Mouse (Mus musculus) small intestine, adult 2 months (tissue): ENCODE data around the gene Slain1. TPM values are rescaled to one million over a fixed set of nuclear protein-coding genes. Genes with fewer than 3 reads are reported as not detected.

Experiments used
- H3K27ac ChIP-seq: fragments of 200-500 bp; 2 replicates; pipeline ENCODE4 v1.5.1; 2012; ENCODE audit warnings: low read depth, low read length, control low read depth, inconsistent platforms; ENCODE audit not compliant: insufficient read depth
- H3K27me3 ChIP-seq: fragments of 200-500 bp; 2 replicates; pipeline ENCODE4 v1.6.1; 2012; ENCODE audit warnings: mild to moderate bottlenecking, moderate library complexity, low read length, inconsistent platforms; ENCODE audit not compliant: control insufficient read depth, insufficient read depth
- H3K36me3 ChIP-seq: fragments of 200-500 bp; 2 replicates; pipeline ENCODE4 v1.6.1; 2012; ENCODE audit warnings: mild to moderate bottlenecking, low read length, control low read depth, inconsistent platforms; ENCODE audit not compliant: control insufficient read depth, insufficient read depth
- H3K4me1 ChIP-seq: fragments of 200-500 bp; 2 replicates; pipeline ENCODE4 v1.6.1; 2012; ENCODE audit warnings: low read length, inconsistent platforms, mixed read lengths; ENCODE audit not compliant: control insufficient read depth, insufficient read depth, insufficient read length
- H3K4me3 ChIP-seq: fragments of 200-500 bp; 2 replicates; pipeline ENCODE4 v1.5.1; 2012; ENCODE audit warnings: low read depth, mild to moderate bottlenecking, control low read depth, inconsistent platforms, low read length, moderate library complexity
- CTCF ChIP-seq: fragments of 200-500 bp; IDR thresholded peaks from 2 replicates; pipeline ENCODE4 v1.5.1; 2012; ENCODE audit warnings: low read depth, mild to moderate bottlenecking, control low read depth, inconsistent platforms, low read length, moderate library complexity, mixed read lengths; ENCODE audit not compliant: insufficient replicate concordance, insufficient read length; ENCODE audit errors: extremely low read depth
- POLR2A ChIP-seq: fragments of 200-500 bp; IDR thresholded peaks from 2 replicates; pipeline ENCODE4 v1.6.1; 2012; ENCODE audit warnings: low read depth, mild to moderate bottlenecking, control low read depth, inconsistent platforms, low read length, moderate library complexity
- WGBS: fragments of 180-500 bp; shearing (Covaris S2); methylation state at CpG from one replicate; pipeline ENCODE4 v1.1.7; 2018; 5-methylcytosine and 5-hydroxymethylcytosine counted together
- polyA plus RNA-seq: library from polyadenylated mRNA; depleted of rRNA; stranded (reverse); fragments of >200 nt; gene quantifications from 2 replicates; pipeline ENCODE4 v1.2.3, GENCODE M21; 2012

Gene Slain1
- polyA plus RNA-seq, 1 experiment, result 5.9 TPM

- WGBS, result 50% methylated on average over 1 of the region's 1 CpGs
- Histone ChIP-seq H3K27me3 (no peaks in the 10 kb centered on the region), H3K36me3 (peaks cover 4% of the 10 kb centered on the region; the same call in 1 of the 2 replicates), H3K4me3 (no peak overlapping the region), H3K27ac (no peak overlapping the region), H3K4me1 (no peaks in the 10 kb centered on the region)
- TF ChIP-seq CTCF (no peak), POLR2A (no peak)
Observed at GRCm38 (mm10) chr14:103694295-103694694, 44.3 kb downstream of the Slain1 start.

- Histone ChIP-seq H3K36me3 (peaks cover 4% of the 10 kb centered on the region; the same call in 1 of the 2 replicates), H3K4me3 (no peak overlapping the region), H3K4me1 (no peaks in the 10 kb centered on the region), H3K27ac (no peak overlapping the region), H3K27me3 (no peaks in the 10 kb centered on the region)
- WGBS, result 89% methylated on average over 3 of the region's 3 CpGs
- no peak for TF ChIP-seq CTCF
Observed at GRCm38 (mm10) chr14:103695620-103696019, 45.6 kb downstream of the Slain1 start.

DNA sequence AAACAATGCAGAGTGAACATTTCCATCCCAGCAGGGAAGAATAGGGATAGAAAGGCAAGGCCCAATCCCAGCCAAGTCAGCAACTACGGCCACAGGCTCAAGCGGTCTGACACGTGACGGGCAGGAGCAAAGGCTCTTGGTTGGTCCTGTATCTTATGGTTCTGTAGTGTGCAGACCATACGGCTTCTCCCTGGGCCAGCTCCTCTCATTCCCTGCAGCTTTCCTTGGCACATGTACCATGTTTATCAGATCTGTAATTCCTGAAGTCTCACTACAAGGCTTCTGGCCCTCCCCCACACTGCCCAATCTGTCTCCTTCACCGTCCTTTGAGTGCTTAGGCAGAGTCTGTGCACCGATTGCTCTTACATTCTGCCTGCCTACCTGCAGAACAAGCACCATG, 47.1 kb downstream of the Slain1 start:
- Histone ChIP-seq H3K27ac (no peak overlapping the region), H3K36me3 (peaks cover 4% of the 10 kb centered on the region; the same call in 1 of the 2 replicates), H3K4me1 (no peaks in the 10 kb centered on the region), H3K27me3 (no peaks in the 10 kb centered on the region), H3K4me3 (no peak overlapping the region)
- WGBS, result 90% methylated on average over 7 of the region's 7 CpGs
- TF ChIP-seq POLR2A, result no peak
- TF ChIP-seq CTCF, result no peak

- 97% methylated on average over 6 of the region's 6 CpGs for WGBS
- peaks cover 8% of the 10 kb centered on the region; the same call in 1 of the 2 replicates for H3K36me3 ChIP-seq
- no peaks in the 10 kb centered on the region for H3K4me1 ChIP-seq
- no peak overlapping the region for H3K4me3 ChIP-seq
- no peaks in the 10 kb centered on the region for H3K27me3 ChIP-seq
- TF ChIP-seq POLR2A (no peak), CTCF (no peak)
- H3K27ac ChIP-seq, result no peak overlapping the region
Observed at GRCm38 (mm10) chr14:103699308-103699707, 49.3 kb downstream of the Slain1 start.

DNA sequence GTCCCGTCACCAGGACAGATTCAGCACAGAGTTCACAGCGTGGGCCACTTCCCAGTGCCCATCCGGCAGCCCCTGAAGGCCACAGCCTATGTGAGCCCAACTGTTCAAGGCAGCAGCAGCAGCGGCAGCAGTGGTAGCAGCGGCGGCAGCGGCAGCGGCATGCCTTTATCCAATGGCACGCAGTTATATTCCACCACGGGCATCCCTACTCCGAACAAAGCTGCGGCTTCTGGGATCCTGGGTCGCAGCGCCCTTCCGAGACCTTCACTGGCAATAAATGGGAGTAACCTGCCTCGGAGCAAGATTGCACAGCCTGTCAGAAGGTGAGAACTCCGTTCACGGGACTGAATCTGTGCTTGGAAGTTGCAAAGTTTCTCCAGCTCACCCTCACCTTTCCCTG, 52.5 kb downstream of the Slain1 start:
- peaks cover 4% of the 10 kb centered on the region; the same call in 1 of the 2 replicates for H3K36me3 ChIP-seq
- TF ChIP-seq CTCF (no peak), POLR2A (no peak)
- 91% methylated on average over 18 of the region's 18 CpGs for WGBS
- H3K4me1 ChIP-seq, result no peaks in the 10 kb centered on the region
- H3K27me3 ChIP-seq, result no peaks in the 10 kb centered on the region
- no peak overlapping the region for H3K27ac ChIP-seq
- H3K4me3 ChIP-seq, result no peak overlapping the region

GRCm38 (mm10) chr14:103704771-103705170, 54.7 kb downstream of the Slain1 start:
- no peak overlapping the region for H3K27ac ChIP-seq
- no peak overlapping the region for H3K4me3 ChIP-seq
- 60% methylated on average over 13 of the region's 13 CpGs for WGBS
- H3K36me3 ChIP-seq, result peaks cover 4% of the 10 kb centered on the region; the same call in 1 of the 2 replicates
- TF ChIP-seq CTCF (no peak), POLR2A (no peak)
- no peaks in the 10 kb centered on the region for H3K27me3 ChIP-seq
- H3K4me1 ChIP-seq, result no peaks in the 10 kb centered on the region

DNA sequence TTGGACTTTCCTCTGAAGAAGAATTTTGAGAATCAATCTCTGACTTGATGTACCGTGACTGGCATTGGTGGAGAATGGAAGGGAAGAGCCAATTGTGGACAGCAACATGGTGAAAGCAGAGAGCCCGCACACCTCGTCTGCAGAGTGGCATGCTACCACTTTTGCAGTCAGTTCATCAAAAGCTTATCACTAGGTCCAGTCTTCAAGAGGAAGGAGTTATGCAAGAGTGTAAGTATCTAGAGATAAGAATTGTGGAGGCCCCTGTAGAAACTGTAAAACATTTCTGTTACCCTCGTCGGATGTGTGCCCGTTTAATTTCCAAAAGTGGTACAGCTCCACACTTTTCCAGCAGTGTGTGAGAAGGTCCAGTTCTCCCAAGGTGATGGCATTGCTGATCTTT, 56.3 kb downstream of the Slain1 start:
- Histone ChIP-seq H3K27me3 (no peaks in the 10 kb centered on the region), H3K4me3 (no peak overlapping the region), H3K27ac (no peak overlapping the region), H3K36me3 (peaks cover 4% of the 10 kb centered on the region; the same call in 1 of the 2 replicates), H3K4me1 (no peaks in the 10 kb centered on the region)
- WGBS, result 84% methylated on average over 6 of the region's 6 CpGs
- TF ChIP-seq POLR2A (no peak), CTCF (no peak)

GRCm38 (mm10) chr14:103708601-103709000, 58.6 kb downstream of the Slain1 start:
- H3K27me3 ChIP-seq, result no peaks in the 10 kb centered on the region
- TF ChIP-seq POLR2A, result no peak

More at GRCm38 (mm10) chr14:103708601-103709000, 58.6 kb downstream of the Slain1 start:
- WGBS, result 86% methylated on average over 2 of the region's 2 CpGs
- Histone ChIP-seq H3K27ac (no peak overlapping the region), H3K36me3 (peaks cover 2% of the 10 kb centered on the region; the same call in 1 of the 2 replicates), H3K4me3 (no peak overlapping the region), H3K4me1 (no peaks in the 10 kb centered on the region)
